Mouse (Mus musculus) heart, adult 2 months (tissue): ENCODE results near the gene Tmem132e. TPM values are rescaled to one million over a fixed set of nuclear protein-coding genes. Genes with fewer than 3 reads are reported as not detected.
A peak's percentile ranks its signal among the peaks of the same experiment; 100 is the strongest.

Source experiments
- DNase-seq, 2 experiments: peaks; one replicate each; pipeline ENCODE4 v3.0.0; 2021
- H3K27ac ChIP-seq: fragments of 200-600 bp; 2 replicates; pipeline ENCODE4 v1.8.1; 2022
- H3K27me3 ChIP-seq: fragments of 200-500 bp; 2 replicates; pipeline ENCODE4 v1.6.1; 2012; ENCODE audit warnings: mild to moderate bottlenecking, low read length, inconsistent platforms, mixed read lengths; ENCODE audit not compliant: control insufficient read depth, insufficient read depth
- H3K36me3 ChIP-seq: fragments of 200-500 bp; 2 replicates; pipeline ENCODE4 v1.6.1; 2012; ENCODE audit warnings: low read length, inconsistent platforms; ENCODE audit not compliant: control insufficient read depth, insufficient read depth
- H3K4me1 ChIP-seq: fragments of 200-500 bp; 2 replicates; pipeline ENCODE4 v1.6.1; 2011; ENCODE audit warnings: low read length; ENCODE audit not compliant: control insufficient read depth, insufficient read depth
- H3K4me3 ChIP-seq: fragments of 200-600 bp; 2 replicates; pipeline ENCODE4 v1.8.1; 2022
- H3K79me2 ChIP-seq: fragments of 200-500 bp; replicated peaks from 2 replicates; pipeline ENCODE4 v1.6.1; 2012; ENCODE audit warnings: mild to moderate bottlenecking, inconsistent platforms, low read length, moderate library complexity, mixed read lengths; ENCODE audit not compliant: control insufficient read depth, insufficient read depth
- H3K9ac ChIP-seq: fragments of 200-500 bp; 2 replicates; pipeline ENCODE4 v1.6.1; 2012; ENCODE audit warnings: low read depth, mild to moderate bottlenecking, control low read depth, inconsistent platforms, low read length, mixed read lengths
- CTCF ChIP-seq: fragments of 200-600 bp; IDR thresholded peaks from 2 replicates; pipeline ENCODE4 v1.8.1; 2022; ENCODE audit warnings: antibody characterized with exemption, mild to moderate bottlenecking, moderate library complexity
- EP300 ChIP-seq: fragments of 200-500 bp; IDR thresholded peaks from 2 replicates; pipeline ENCODE4 v1.6.1; 2011; ENCODE audit warnings: low read depth, low read length, control low read depth; ENCODE audit not compliant: insufficient read depth
- POLR2A ChIP-seq: fragments of 200-500 bp; IDR thresholded peaks from 2 replicates; pipeline ENCODE4 v1.6.1; 2011; ENCODE audit warnings: mild to moderate bottlenecking, low read depth, low read length, control low read depth; ENCODE audit not compliant: insufficient read depth
- WGBS: fragments of 180-500 bp; shearing (Covaris S2); methylation state at CpG from one replicate; pipeline ENCODE4 v1.1.7; 2018; 5-methylcytosine and 5-hydroxymethylcytosine counted together
- intact Hi-C: fragments of 180-260 bp; cut with DNase I; formaldehyde crosslinking; loops from one replicate; pipeline ENCODE4 v1.15.1; 2025
- polyA plus RNA-seq: library from polyadenylated mRNA; depleted of rRNA; stranded (reverse); fragments of >200 nt; gene quantifications from 2 replicates; pipeline ENCODE4 v1.2.3, GENCODE M21; 2012
- total RNA-seq, 2 experiments: library from RNA; stranded (reverse); gene quantifications; 2 replicates each; pipeline ENCODE4 v1.2.3; 2021

Tmem132e gene
- total and polyA plus RNA-seq, 3 experiments: 0.10 to 0.26 (median 0.14) TPM

DNA sequence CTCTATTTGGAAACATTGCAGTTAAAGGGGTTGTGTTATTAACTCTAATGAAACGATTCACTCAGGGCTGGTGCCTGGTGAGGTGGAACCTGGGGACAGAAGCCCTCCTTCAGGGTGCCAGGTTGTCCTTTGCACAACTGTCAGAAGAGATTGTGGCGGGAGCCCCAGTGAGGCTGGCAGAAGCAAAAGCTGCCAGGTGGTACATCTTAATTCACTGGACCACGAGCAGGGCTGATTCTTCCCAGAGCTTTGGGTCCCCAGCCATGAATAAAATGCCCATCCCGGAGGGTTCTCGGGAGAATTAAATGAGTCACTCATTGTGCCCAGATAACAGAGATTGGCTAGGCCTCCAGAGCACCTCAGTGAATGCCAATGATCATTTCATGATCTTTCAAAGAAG, 63.8 kb downstream of the Tmem132e start:
- Histone ChIP-seq H3K79me2 (no peaks in the 10 kb centered on the region), H3K27me3 (no peaks in the 10 kb centered on the region), H3K9ac (no peak overlapping the region), H3K36me3 (no peaks in the 10 kb centered on the region), H3K27ac (no peak overlapping the region), H3K4me3 (no peak overlapping the region), H3K4me1 (no peaks in the 10 kb centered on the region)
- no peak for DNase-seq
- WGBS: 75% methylated on average over 5 of the region's 5 CpGs
- TF ChIP-seq EP300 (no peak), POLR2A (no peak), CTCF (no peak)
- intact Hi-C loops: no loop called here

DNA sequence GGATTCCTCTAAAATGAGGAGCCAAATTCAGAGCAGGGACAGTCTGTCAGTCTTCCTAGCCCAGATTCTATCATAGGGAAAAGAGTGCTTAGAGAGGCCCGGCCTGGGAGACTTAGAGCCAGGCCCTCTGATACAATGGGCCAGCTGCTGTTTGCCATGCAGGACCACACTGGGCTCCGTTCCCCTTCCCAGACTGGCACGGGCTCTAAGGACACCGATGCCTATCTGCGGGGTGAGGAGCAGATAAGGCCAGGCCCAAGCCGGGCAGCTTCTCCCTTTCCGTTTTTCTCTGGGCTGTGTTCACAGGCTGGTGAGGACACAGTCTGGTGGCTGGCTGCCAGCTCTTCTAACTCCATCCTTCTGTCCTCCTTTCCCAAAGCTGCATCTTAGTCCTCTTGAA, 64.5 kb downstream of the Tmem132e start:
- WGBS: 48% methylated on average over 7 of the region's 7 CpGs
- Histone ChIP-seq H3K27ac (no peak overlapping the region), H3K36me3 (no peaks in the 10 kb centered on the region), H3K4me1 (no peaks in the 10 kb centered on the region), H3K79me2 (no peaks in the 10 kb centered on the region), H3K9ac (no peak overlapping the region), H3K4me3 (no peak overlapping the region), H3K27me3 (no peaks in the 10 kb centered on the region)
- intact Hi-C loops: no loop called here
- TF ChIP-seq EP300 (no peak), CTCF (no peak)
- no peak for DNase-seq

DNA sequence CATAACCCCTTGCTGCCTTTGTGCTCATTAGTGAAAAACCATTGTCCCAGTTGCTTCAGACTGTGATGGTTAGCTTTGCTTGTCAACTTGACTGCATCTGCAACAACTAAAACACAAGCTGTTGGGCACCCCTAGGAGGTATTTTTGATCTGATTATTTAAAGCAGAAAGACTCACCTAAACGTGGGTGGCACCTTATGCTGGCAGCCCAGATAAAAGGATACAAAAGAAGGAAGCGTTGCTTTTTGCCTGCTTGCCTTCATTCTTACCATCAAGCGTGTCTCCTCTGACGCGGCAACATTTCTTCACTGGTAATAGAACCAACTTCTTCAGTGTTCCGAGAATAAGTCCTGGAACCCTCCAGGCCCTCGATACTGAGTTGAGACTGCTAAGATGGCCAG, 72.6 kb downstream of the Tmem132e start:
- no peak for DNase-seq
- Histone ChIP-seq H3K4me1 (no peaks in the 10 kb centered on the region), H3K4me3 (no peak overlapping the region), H3K36me3 (no peaks in the 10 kb centered on the region), H3K27me3 (no peaks in the 10 kb centered on the region), H3K27ac (no peak overlapping the region), H3K79me2 (no peaks in the 10 kb centered on the region), H3K9ac (no peak overlapping the region)
- TF ChIP-seq POLR2A: no peak
- no peak for TF ChIP-seq EP300
- no peak for TF ChIP-seq CTCF
- WGBS: 73% methylated on average over 7 of the region's 7 CpGs
- intact Hi-C loops: no loop called here

DNA sequence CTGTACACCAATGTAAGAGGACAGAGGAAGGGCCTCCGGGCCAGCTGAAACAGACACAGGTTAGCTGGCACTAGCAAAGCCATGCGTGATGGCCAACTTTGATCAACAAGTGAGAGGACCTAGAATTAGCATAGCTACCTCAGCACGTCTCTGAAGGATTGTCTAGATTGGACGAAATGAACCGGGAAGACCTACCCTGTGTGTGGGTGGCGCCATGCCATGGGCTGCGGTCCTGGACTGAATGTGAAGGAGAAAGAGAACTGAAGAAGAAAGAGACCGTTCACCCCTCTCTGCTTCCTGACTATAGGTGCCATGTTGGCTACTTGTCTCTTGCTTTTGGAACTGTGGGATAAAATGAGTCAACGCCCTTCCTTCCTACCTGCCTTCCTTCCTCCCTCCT, 76.8 kb downstream of the Tmem132e start:
- intact Hi-C loops: no loop called here
- Histone ChIP-seq H3K36me3 (no peaks in the 10 kb centered on the region), H3K4me1 (no peaks in the 10 kb centered on the region), H3K79me2 (no peaks in the 10 kb centered on the region), H3K9ac (no peak overlapping the region), H3K4me3 (no peak overlapping the region), H3K27me3 (no peaks in the 10 kb centered on the region), H3K27ac (no peak overlapping the region)
- 88% methylated on average over 9 of the region's 9 CpGs for WGBS
- TF ChIP-seq EP300: no peak
- TF ChIP-seq CTCF: no peak
- TF ChIP-seq POLR2A: no peak
- no peak for DNase-seq

DNA sequence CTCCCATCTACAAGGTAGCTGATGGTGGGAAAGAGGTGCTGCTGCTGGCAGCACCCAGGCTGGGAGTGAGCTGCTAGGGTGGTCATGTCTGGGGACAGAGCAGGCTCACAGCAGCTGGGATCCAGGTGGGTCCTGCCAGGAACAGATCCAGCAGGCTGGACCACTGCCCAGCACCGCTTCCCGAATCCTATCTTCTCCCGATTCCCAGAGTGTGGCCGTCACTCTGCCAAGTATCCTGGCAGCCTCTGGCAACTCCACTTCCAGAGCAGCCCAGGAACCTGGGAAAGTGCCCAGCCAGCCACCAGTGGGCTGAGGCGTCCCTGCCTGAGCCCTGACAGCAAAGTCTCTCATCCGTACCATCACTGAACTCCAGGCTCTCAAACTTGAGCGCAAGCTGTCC, 78.5 kb downstream of the Tmem132e start:
- no peak overlapping the region for H3K4me3 ChIP-seq
- no peak overlapping the region for H3K27ac ChIP-seq
- no peaks in the 10 kb centered on the region for H3K36me3 ChIP-seq
- no peak overlapping the region for H3K9ac ChIP-seq
- 46% methylated on average over 7 of the region's 7 CpGs for WGBS
- DNase-seq: peak in 1 of 2 experiments; percentile 4
- intact Hi-C loops: no loop called here
- no peaks in the 10 kb centered on the region for H3K27me3 ChIP-seq
- no peaks in the 10 kb centered on the region for H3K4me1 ChIP-seq
- TF ChIP-seq EP300 (no peak), CTCF (no peak), POLR2A (no peak)
- no peaks in the 10 kb centered on the region for H3K79me2 ChIP-seq

DNA sequence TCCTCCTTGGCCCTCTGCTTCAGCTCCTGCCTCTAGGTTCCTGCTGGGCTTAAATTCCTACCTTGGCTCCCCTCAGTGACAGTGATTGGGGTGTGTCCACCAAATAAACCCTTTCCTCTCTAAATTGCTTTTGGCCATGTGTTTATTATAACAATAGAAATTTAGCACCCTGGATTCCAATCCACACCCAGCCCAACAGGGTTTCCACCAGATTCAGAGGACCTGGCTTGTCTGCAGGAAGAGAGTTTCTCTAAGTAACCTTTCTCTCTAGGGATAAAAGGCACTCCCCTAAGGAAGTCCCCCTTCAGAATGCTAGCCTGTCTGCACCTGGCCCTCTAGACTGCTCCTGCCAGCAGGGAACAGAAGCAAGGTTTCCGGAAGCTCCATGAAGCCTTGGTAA, 82.4 kb downstream of the Tmem132e start:
- H3K27ac ChIP-seq: no peak overlapping the region
- no peak overlapping the region for H3K4me3 ChIP-seq
- TF ChIP-seq CTCF (no peak), POLR2A (no peak), EP300 (no peak)
- H3K36me3 ChIP-seq: no peaks in the 10 kb centered on the region
- intact Hi-C loops: no loop called here
- no peak for DNase-seq
- H3K9ac ChIP-seq: no peak overlapping the region
- H3K27me3 ChIP-seq: no peaks in the 10 kb centered on the region
- WGBS: 69% methylated on average over 1 of the region's 1 CpGs
- no peaks in the 10 kb centered on the region for H3K4me1 ChIP-seq
- no peaks in the 10 kb centered on the region for H3K79me2 ChIP-seq

DNA sequence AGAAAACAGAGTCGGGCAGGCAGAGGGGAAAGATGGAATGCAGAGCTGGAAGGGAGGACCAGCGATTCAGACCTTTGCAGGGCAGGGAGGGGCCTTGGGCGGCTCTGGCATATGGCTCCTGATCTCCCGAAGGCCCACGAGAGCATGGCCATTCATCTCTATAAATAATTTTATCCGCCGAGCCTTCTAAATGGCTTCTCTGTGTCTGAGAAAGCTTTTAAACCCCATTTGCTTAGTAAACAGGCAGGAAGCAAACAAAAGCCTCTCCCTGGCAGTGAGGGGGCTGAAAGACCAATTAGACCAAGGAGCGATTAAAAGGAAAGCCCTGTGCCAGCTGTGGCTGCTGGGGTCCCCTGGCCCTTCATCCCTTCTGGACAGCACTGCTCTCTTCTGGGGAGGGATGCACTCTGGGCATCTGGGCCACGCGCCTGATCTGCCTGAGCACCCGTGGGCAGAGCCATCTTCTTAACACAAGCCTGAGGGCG, 84.5 kb downstream of the Tmem132e start:
- Histone ChIP-seq H3K4me3 (no peak overlapping the region), H3K27me3 (no peaks in the 10 kb centered on the region), H3K4me1 (no peaks in the 10 kb centered on the region), H3K27ac (no peak overlapping the region), H3K79me2 (no peaks in the 10 kb centered on the region), H3K9ac (no peak overlapping the region), H3K36me3 (no peaks in the 10 kb centered on the region)
- WGBS: 62% methylated on average over 12 of the region's 12 CpGs
- intact Hi-C loops: no loop called here
- no peak for DNase-seq
- TF ChIP-seq POLR2A (no peak), EP300 (no peak), CTCF (no peak)
